Mouse (Mus musculus): ENCODE measurements around the gene Dgkg. TPM values are rescaled to one million over a fixed set of nuclear protein-coding genes. Genes with fewer than 3 reads are reported as not detected.
A peak's percentile ranks its signal among the peaks of the same experiment; 100 is the strongest.

Dgkg gene
- polyA plus RNA-seq, 1 experiment from 2014 or later = 0.76 TPM

DNA sequence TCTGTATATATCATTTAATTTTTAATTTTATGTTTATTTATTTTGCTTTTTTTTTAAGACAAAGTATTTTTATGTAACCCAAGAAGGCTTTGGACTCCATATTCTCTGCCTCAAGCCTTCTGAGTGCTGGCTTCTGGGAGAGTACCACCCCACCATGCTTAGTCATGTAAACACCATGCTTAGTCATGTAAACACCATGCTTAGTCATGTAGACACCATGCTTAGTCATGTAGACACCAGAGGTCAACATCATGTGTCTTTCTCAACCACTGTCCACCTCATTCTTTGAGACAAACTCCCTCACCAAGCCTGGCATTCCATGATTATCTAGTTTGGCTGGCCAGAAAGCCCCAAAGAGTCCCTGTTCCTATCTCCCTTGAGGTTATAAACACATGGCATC is 25.7 kb upstream of the Dgkg start:
- Histone ChIP-seq H3K36me3 (ENCODE audit: control insufficient read depth, insufficient read depth, low read length) (no peaks in the 10 kb centered on the region), H3K9me3 (ENCODE audit: control insufficient read depth, low read length) (no peaks in the 10 kb centered on the region), H3K9ac (replicated peaks; ENCODE audit: low read length) (no peak overlapping the region), H3K4me2 (ENCODE audit: low read length) (no peak overlapping the region), H3K4me3 (replicated peaks; ENCODE audit: low read depth, low read length) (no peak overlapping the region), H3K4me1 (ENCODE audit: control insufficient read depth, insufficient read depth, low read length) (no peaks in the 10 kb centered on the region), H3K27ac (replicated peaks; ENCODE audit: low read depth, low read length) (no peak overlapping the region), H3K27me3 (ENCODE audit: control insufficient read depth, insufficient read depth, low read length) (no peaks in the 10 kb centered on the region)
- no peak for DNase-seq
- no peak for ATAC-seq (ENCODE audit: low FRiP score, low TSS enrichment)

DNA sequence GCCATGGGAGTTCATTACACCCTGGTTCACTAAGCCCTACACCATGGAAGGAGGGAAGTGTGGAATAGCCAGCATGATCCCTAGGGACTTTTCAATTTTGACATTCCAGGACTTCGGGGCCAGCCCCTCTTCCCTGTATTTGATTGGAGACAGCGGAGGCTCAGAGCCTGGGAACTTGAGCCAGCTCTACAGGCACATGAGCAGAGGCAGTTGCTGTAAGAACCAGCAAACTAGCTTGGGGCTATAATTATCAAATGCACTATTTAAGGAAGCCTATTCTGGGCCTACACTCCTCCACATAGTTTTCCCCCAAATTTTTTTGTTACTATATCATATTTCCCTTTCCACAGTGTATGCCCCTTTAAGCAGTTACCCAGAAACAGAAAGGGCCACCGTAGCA is 22.6 kb upstream of the Dgkg start:
- ATAC-seq (ENCODE audit: low FRiP score, low TSS enrichment) = no peak
- Histone ChIP-seq H3K27me3 (ENCODE audit: control insufficient read depth, insufficient read depth, low read length) (no peaks in the 10 kb centered on the region), H3K36me3 (ENCODE audit: control insufficient read depth, insufficient read depth, low read length) (no peaks in the 10 kb centered on the region), H3K9me3 (ENCODE audit: control insufficient read depth, low read length) (no peaks in the 10 kb centered on the region), H3K4me3 (replicated peaks; ENCODE audit: low read depth, low read length) (no peak overlapping the region), H3K4me1 (ENCODE audit: control insufficient read depth, insufficient read depth, low read length) (no peaks in the 10 kb centered on the region), H3K4me2 (ENCODE audit: low read length) (no peak overlapping the region), H3K27ac (replicated peaks; ENCODE audit: low read depth, low read length) (no peak overlapping the region), H3K9ac (replicated peaks; ENCODE audit: low read length) (no peak overlapping the region)
- WGBS = 85% methylated on average over 3 of the region's 3 CpGs
- no peak for DNase-seq

DNA sequence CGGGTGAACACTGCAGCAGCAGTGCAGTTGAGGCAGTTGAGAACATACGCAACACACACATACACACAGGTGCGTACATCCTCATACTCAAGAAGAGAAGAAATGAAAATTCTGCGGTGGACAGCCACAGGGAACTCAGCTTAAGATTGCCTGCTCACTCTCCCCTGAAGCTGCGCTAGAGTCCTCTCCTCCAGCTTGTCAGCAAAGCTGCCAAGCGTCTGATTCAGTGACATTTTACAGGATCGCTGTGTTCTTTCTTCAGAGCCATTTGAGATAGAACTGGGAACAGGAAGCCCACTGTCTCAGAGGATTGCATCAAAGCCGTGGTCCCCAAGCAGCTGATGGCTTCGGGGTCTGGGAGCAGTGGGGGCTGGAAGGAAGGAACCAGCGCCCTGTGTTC is 17.6 kb upstream of the Dgkg start:
- Histone ChIP-seq H3K9me3 (ENCODE audit: control insufficient read depth, low read length) (no peaks in the 10 kb centered on the region), H3K36me3 (ENCODE audit: control insufficient read depth, insufficient read depth, low read length) (no peaks in the 10 kb centered on the region), H3K4me3 (replicated peaks; ENCODE audit: low read depth, low read length) (no peak overlapping the region), H3K9ac (replicated peaks; ENCODE audit: low read length) (no peak overlapping the region), H3K4me2 (ENCODE audit: low read length) (no peak overlapping the region), H3K4me1 (ENCODE audit: control insufficient read depth, insufficient read depth, low read length) (no peaks in the 10 kb centered on the region), H3K27ac (replicated peaks; ENCODE audit: low read depth, low read length) (no peak overlapping the region), H3K27me3 (ENCODE audit: control insufficient read depth, insufficient read depth, low read length) (no peaks in the 10 kb centered on the region)
- no peak for ATAC-seq (ENCODE audit: low FRiP score, low TSS enrichment)
- DNase-seq = no peak
- WGBS = 93% methylated on average over 10 of the region's 10 CpGs

DNA sequence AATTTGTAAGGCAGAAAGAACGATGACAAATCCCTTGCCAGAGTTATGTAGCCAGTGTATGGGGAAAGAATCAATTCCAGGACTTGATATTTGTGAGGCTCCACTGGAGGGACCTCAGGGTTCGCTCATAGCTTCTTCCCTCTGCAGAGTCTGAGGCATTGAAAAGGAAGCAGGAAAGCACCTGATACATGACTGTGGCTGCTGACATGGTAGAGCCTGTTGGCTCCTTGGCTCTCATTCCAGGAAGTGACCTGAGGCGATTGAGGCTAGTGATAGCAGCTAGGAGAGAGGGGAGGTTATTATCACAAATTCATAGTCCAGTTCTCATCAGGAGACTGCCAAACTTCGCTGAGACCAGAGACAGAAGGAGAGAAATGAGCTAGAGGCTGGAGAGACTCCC is 17.1 kb upstream of the Dgkg start:
- no peaks in the 10 kb centered on the region for H3K9me3 ChIP-seq (ENCODE audit: control insufficient read depth, low read length)
- no peak overlapping the region for H3K4me3 ChIP-seq (replicated peaks; ENCODE audit: low read depth, low read length)
- H3K9ac ChIP-seq (replicated peaks; ENCODE audit: low read length) = no peak overlapping the region
- H3K27me3 ChIP-seq (ENCODE audit: control insufficient read depth, insufficient read depth, low read length) = no peaks in the 10 kb centered on the region
- WGBS = 81% methylated on average over 4 of the region's 4 CpGs
- no peak overlapping the region for H3K4me2 ChIP-seq (ENCODE audit: low read length)
- DNase-seq (no peak), ATAC-seq (ENCODE audit: low FRiP score, low TSS enrichment) (no peak)
- no peaks in the 10 kb centered on the region for H3K4me1 ChIP-seq (ENCODE audit: control insufficient read depth, insufficient read depth, low read length)
- H3K27ac ChIP-seq (replicated peaks; ENCODE audit: low read depth, low read length) = no peak overlapping the region
- no peaks in the 10 kb centered on the region for H3K36me3 ChIP-seq (ENCODE audit: control insufficient read depth, insufficient read depth, low read length)

DNA sequence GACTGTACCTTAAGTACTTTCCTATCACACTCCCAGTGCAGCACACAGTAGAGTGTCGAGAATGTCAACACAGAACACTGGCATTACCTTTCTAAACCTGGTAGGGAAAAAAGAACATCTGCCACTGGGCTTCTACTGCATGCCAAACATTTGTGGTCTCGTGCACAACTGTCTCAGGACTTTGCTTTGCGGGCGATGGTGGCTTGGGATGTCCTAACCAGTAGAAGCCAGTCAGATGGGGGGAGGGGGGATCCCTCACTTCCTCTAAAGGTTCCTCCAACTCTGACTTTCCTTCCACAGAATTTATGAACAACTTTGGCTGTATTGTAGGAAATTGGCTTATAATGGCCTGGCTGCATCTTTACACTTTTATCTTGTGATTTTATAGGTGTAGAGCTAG is 7.0 kb upstream of the Dgkg start:
- Histone ChIP-seq H3K9me3 (ENCODE audit: control insufficient read depth, low read length) (no peaks in the 10 kb centered on the region), H3K4me3 (replicated peaks; ENCODE audit: low read depth, low read length) (no peak overlapping the region), H3K27ac (replicated peaks; ENCODE audit: low read depth, low read length) (no peak overlapping the region), H3K27me3 (ENCODE audit: control insufficient read depth, insufficient read depth, low read length) (no peaks in the 10 kb centered on the region), H3K4me2 (ENCODE audit: low read length) (no peak overlapping the region), H3K9ac (replicated peaks; ENCODE audit: low read length) (no peak overlapping the region), H3K4me1 (ENCODE audit: control insufficient read depth, insufficient read depth, low read length) (no peaks in the 10 kb centered on the region), H3K36me3 (ENCODE audit: control insufficient read depth, insufficient read depth, low read length) (no peaks in the 10 kb centered on the region)
- DNase-seq (no peak), ATAC-seq (ENCODE audit: low FRiP score, low TSS enrichment) (no peak)
- 90% methylated on average over 4 of the region's 4 CpGs for WGBS

DNA sequence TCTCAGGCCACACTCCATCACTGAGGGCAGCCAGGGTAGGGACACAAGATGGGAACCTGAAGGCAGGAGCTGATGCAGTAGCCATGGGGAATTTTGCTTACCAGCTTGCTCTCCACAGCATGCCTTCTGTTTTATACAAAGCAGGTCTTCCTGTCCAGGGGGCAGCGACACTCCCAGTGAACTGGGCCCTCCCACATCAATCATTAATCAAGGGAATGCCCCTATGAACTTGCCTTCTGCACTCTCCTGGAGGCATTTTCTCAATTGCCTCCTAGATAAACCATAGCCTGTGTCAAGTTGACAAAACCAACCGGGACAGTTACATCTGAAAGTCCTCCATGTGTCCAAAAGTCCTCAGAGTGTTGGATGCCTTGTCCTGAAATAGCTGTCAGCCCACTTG is 6.1 kb upstream of the Dgkg start:
- H3K27ac ChIP-seq (replicated peaks; ENCODE audit: low read depth, low read length) = no peak overlapping the region
- no peaks in the 10 kb centered on the region for H3K9me3 ChIP-seq (ENCODE audit: control insufficient read depth, low read length)
- no peak overlapping the region for H3K9ac ChIP-seq (replicated peaks; ENCODE audit: low read length)
- no peak overlapping the region for H3K4me2 ChIP-seq (ENCODE audit: low read length)
- DNase-seq = no peak
- ATAC-seq (ENCODE audit: low FRiP score, low TSS enrichment) = no peak
- no peak overlapping the region for H3K4me3 ChIP-seq (replicated peaks; ENCODE audit: low read depth, low read length)
- H3K4me1 ChIP-seq (ENCODE audit: control insufficient read depth, insufficient read depth, low read length) = no peaks in the 10 kb centered on the region
- H3K36me3 ChIP-seq (ENCODE audit: control insufficient read depth, insufficient read depth, low read length) = no peaks in the 10 kb centered on the region
- 0 out of 2 replicates have a peak, but pooled peaks cover 2% of the 10 kb centered on the region for H3K27me3 ChIP-seq (ENCODE audit: control insufficient read depth, insufficient read depth, low read length)
- WGBS = 68% methylated on average over 2 of the region's 2 CpGs

DNA sequence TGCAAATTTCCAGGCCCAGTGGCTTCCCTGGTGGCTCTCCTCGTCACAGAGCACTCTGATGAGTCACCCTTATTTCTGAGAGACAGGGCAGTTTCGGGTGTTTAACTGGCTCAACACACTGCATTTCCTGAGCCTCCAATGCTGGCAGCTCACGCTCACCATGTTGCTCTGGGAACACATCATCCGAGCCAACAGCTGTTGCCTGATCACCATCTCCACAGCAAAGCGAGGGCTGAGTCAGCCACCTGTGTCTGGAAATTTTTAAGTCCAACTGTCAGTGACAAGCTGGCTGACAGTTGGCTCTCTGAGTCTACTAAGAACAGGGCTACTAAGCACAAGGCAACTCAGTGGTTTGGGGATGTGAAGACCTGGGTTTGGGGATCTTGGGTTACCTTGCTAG is 4.1 kb upstream of the Dgkg start:
- WGBS = 67% methylated on average over 5 of the region's 5 CpGs
- 0 out of 2 replicates have a peak, but pooled peaks cover 5% of the 10 kb centered on the region for H3K4me1 ChIP-seq (ENCODE audit: control insufficient read depth, insufficient read depth, low read length)
- H3K9ac ChIP-seq (replicated peaks; ENCODE audit: low read length) = no peak overlapping the region
- H3K36me3 ChIP-seq (ENCODE audit: control insufficient read depth, insufficient read depth, low read length) = no peaks in the 10 kb centered on the region
- H3K27me3 ChIP-seq (ENCODE audit: control insufficient read depth, insufficient read depth, low read length) = peaks cover 21% of the 10 kb centered on the region
- ATAC-seq (ENCODE audit: low FRiP score, low TSS enrichment) (no peak), DNase-seq (no peak)
- H3K27ac ChIP-seq (replicated peaks; ENCODE audit: low read depth, low read length) = no peak overlapping the region
- no peak overlapping the region for H3K4me3 ChIP-seq (replicated peaks; ENCODE audit: low read depth, low read length)
- H3K4me2 ChIP-seq (ENCODE audit: low read length) = no peak overlapping the region
- no peaks in the 10 kb centered on the region for H3K9me3 ChIP-seq (ENCODE audit: control insufficient read depth, low read length)

DNA sequence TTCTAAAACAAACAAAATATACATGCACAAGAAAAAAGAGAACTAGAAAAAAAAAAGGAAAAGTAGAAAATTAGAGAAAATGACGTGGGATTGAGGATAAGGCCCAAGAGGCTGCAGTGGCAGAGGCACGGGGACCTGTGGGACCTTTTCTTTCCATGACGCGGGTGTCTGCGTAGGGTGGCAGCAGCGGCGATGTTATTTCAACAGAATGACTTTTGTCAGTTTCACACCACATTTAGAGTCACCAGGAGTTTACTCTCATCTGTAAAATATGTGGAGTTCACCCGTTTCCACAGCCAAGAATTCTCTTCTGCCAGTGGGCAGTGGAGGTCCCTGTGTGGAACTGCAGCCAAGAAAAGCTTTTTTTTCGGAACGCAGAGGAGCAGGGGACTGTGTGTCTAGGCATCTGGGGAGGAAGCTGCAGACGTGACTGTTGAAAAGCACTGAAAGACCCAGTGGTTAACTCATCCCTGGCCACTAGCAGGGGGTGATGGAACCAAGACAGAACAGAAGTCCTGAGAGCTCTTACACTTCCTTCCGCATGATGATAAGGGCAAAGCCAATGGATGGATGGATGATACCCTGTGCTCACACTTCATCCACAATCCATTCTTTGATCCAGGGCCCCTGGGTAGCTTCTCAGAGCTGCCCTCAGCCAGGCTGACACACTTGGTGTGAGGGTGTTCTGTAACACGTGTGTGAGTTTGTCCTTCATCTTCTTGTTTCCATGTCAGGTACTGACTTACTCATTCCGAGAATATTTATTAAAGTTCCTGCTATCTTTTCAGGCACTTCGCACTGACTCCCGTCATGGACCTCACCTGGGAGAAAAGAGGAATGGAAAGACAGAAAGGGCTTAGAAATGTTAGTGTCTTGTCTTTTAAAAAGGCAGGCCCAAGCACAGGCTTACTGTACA is 1.1 kb upstream of the Dgkg start:
- H3K9me3 ChIP-seq (ENCODE audit: control insufficient read depth, low read length) = no peaks in the 10 kb centered on the region
- H3K27ac ChIP-seq (replicated peaks; ENCODE audit: low read depth, low read length) = no peak overlapping the region
- no peak overlapping the region for H3K9ac ChIP-seq (replicated peaks; ENCODE audit: low read length)
- no peak overlapping the region for H3K4me2 ChIP-seq (ENCODE audit: low read length)
- ATAC-seq (ENCODE audit: low FRiP score, low TSS enrichment) (no peak), DNase-seq (no peak)
- H3K36me3 ChIP-seq (ENCODE audit: control insufficient read depth, insufficient read depth, low read length) = no peaks in the 10 kb centered on the region
- WGBS = 76% methylated on average over 16 of the region's 16 CpGs
- H3K4me1 ChIP-seq (ENCODE audit: control insufficient read depth, insufficient read depth, low read length) = 0 out of 2 replicates have a peak, but pooled peaks cover 9% of the 10 kb centered on the region
- H3K27me3 ChIP-seq (ENCODE audit: control insufficient read depth, insufficient read depth, low read length) = peaks cover 35% of the 10 kb centered on the region
- no peak overlapping the region for H3K4me3 ChIP-seq (replicated peaks; ENCODE audit: low read depth, low read length)

DNA sequence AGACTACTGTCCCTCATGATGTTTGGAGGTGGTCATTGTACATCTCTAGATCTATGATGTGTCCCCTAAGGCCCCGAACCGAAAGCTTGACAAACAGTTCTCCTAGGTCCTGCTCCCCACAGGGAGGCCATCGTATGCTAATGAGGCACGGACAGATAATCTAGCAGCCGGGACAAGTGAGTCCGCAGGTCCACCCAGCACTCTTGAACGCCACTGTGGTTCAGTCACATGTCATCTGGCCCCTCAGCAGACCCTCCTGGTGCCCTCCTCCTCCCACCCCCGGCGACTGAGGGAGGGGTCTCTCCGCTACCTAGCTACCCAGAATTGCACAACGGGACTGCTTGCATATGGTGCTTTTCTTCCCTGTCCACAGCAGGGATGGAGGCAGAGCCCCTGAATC is 1.2 kb downstream of the Dgkg start:
- H3K27me3 ChIP-seq (ENCODE audit: control insufficient read depth, insufficient read depth, low read length) = peaks cover 35% of the 10 kb centered on the region
- 5% methylated on average over 11 of the region's 11 CpGs for whole genome bisulfite sequencing
- H3K27ac ChIP-seq (replicated peaks; ENCODE audit: low read depth, low read length) = no peak overlapping the region
- H3K4me2 ChIP-seq (ENCODE audit: low read length) = peak overlapping the region; percentile 35
- ATAC-seq (ENCODE audit: low FRiP score, low TSS enrichment) (no peak), DNase-seq (no peak)
- H3K36me3 ChIP-seq (ENCODE audit: control insufficient read depth, insufficient read depth, low read length) = no peaks in the 10 kb centered on the region
- 0 out of 2 replicates have a peak, but pooled peaks cover 9% of the 10 kb centered on the region for H3K4me1 ChIP-seq (ENCODE audit: control insufficient read depth, insufficient read depth, low read length)
- no peak overlapping the region for H3K4me3 ChIP-seq (replicated peaks; ENCODE audit: low read depth, low read length)
- no peak overlapping the region for H3K9ac ChIP-seq (replicated peaks; ENCODE audit: low read length)
- no peaks in the 10 kb centered on the region for H3K9me3 ChIP-seq (ENCODE audit: control insufficient read depth, low read length)
